Mouse (Mus musculus) limb, embryonic 10.5 days (tissue): ENCODE data around the gene Sipa1l3. TPM values are rescaled to one million over a fixed set of nuclear protein-coding genes. Genes with fewer than 3 reads are reported as not detected.

ENCODE experiments used
- DNase-seq: peaks from one replicate; pipeline ENCODE4 v3.0.0-alpha.2; 2017; ENCODE audit warnings: low spot score
- H3K27ac ChIP-seq: fragments of 300-500 bp; sonication (generic); 2 replicates; pipeline ENCODE4 v1.5.1; 2016; ENCODE audit warnings: mild to moderate bottlenecking
- H3K27me3 ChIP-seq: fragments of 300-500 bp; sonication (generic); 2 replicates; pipeline ENCODE4 v1.6.1; 2016; ENCODE audit warnings: low read depth, mild to moderate bottlenecking; ENCODE audit not compliant: poor library complexity, severe bottlenecking
- H3K36me3 ChIP-seq: fragments of 300-500 bp; sonication (generic); 2 replicates; pipeline ENCODE4 v1.6.1; 2016; ENCODE audit warnings: mild to moderate bottlenecking, moderate library complexity
- H3K4me1 ChIP-seq: fragments of 300-500 bp; sonication (generic); 2 replicates; pipeline ENCODE4 v1.6.1; 2016
- H3K4me3 ChIP-seq: fragments of 300-500 bp; sonication (generic); 2 replicates; pipeline ENCODE4 v1.5.1; 2016; ENCODE audit warnings: mild to moderate bottlenecking, moderate library complexity
- H3K9me3 ChIP-seq: fragments of 300-500 bp; sonication (generic); replicated peaks from 2 replicates; pipeline ENCODE4 v1.6.1; 2016; ENCODE audit warnings: mild to moderate bottlenecking
- WGBS: fragments of 180-500 bp; shearing (Covaris S2); methylation state at CpG from one replicate; pipeline ENCODE4 v1.1.7; 2016; 5-methylcytosine and 5-hydroxymethylcytosine counted together
- polyA plus RNA-seq: library from polyadenylated mRNA; unstranded; fragments of >200 nt; fragmentation: Nextera tagmentation; extraction: Ambion mirVana; gene quantifications from 2 replicates; pipeline ENCODE4 v1.2.1, GENCODE M21; 2016

Sipa1l3 gene
- polyA plus RNA-seq, 1 experiment from 2014 or later, result 12.6 TPM

DNA sequence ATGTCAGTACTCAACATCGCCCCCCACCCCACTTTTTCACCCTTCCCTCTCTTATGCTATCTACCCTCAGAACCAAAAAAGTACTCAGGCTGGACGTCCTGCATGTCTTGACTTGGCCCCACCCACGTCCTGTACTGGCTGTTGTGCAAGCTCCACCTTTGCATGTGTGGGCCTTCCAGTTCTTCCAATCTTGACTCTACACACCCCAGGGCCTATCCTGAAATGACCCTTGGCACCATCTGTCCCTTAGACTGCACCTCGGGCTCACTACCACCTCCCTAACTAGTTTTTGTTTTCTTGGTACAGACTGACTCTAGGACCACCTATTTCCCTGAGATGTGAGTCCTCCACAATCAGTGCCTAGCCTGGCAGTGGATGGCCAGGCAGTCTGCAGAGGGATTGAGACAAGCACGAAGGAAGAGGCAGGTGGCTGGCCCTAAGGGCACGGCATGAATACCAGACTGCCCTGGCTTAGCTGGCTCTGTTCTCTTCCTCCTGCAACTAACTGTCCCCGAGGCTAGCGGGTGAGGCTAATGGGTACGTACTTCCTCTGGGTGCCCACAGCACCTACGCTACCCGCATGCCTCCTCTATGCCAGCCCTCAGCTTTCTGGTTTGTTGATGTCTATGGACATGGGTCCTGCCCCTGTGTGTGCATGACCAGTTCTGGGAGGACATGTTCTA, 71.2 kb downstream of the Sipa1l3 start:
- no peak for DNase-seq
- Histone ChIP-seq H3K4me1 (peaks cover 41% of the 10 kb centered on the region), H3K4me3 (no peak overlapping the region), H3K27ac (no peak overlapping the region; the same call in 1 of the 2 replicates), H3K9me3 (no peaks in the 10 kb centered on the region), H3K27me3 (no peaks in the 10 kb centered on the region), H3K36me3 (no peaks in the 10 kb centered on the region)
- 92% methylated on average over 11 of the region's 11 CpGs for WGBS

DNA sequence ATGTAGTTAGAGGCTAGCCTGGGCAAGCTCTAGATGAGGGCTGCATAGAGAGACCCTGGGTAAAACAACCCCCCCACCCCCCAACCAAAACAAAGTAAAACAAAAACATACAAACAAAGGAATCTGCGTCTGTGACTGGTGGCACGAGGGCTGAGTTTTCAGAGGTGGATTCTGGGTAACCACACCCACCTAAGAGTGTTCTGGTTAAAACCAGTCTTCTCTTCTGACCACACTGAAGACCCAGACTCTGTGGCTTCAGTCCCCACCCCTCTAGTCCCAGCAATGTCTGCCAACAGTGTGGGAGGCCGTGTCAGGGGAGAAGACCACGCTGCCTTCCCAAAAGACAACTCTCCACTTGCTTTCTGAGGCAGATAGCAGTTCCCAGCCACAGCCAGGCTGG, 72.3 kb downstream of the Sipa1l3 start:
- no peak overlapping the region for H3K4me3 ChIP-seq
- DNase-seq, result no peak
- no peak overlapping the region for H3K27ac ChIP-seq
- peaks cover 30% of the 10 kb centered on the region for H3K4me1 ChIP-seq
- WGBS, result 91% methylated on average over 4 of the region's 4 CpGs
- no peaks in the 10 kb centered on the region for H3K36me3 ChIP-seq
- no peaks in the 10 kb centered on the region for H3K27me3 ChIP-seq
- no peaks in the 10 kb centered on the region for H3K9me3 ChIP-seq

DNA sequence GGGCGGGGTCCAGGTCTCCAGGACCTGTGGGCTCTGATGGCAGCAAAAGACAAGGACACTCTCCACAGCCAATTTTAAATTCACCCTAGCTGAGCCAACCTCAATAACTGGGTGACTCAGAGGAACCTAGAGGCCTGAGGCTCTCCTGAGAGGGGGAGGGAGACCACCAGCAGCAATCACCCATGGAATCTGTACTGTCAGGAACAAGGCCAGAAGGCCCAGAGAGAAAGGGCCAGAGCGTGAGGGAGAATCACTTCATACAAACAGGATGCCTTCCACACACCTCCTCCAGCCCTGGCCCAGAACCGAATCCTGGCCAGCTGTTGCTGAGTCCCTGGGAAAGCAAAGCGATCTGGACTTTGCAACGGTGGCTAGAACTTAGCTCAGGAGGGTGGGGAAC, 73.9 kb downstream of the Sipa1l3 start:
- Histone ChIP-seq H3K36me3 (no peaks in the 10 kb centered on the region), H3K4me1 (peaks cover 23% of the 10 kb centered on the region), H3K27ac (no peak overlapping the region), H3K4me3 (no peak overlapping the region), H3K9me3 (no peaks in the 10 kb centered on the region), H3K27me3 (no peaks in the 10 kb centered on the region)
- 70% methylated on average over 5 of the region's 5 CpGs for WGBS
- no peak for DNase-seq

DNA sequence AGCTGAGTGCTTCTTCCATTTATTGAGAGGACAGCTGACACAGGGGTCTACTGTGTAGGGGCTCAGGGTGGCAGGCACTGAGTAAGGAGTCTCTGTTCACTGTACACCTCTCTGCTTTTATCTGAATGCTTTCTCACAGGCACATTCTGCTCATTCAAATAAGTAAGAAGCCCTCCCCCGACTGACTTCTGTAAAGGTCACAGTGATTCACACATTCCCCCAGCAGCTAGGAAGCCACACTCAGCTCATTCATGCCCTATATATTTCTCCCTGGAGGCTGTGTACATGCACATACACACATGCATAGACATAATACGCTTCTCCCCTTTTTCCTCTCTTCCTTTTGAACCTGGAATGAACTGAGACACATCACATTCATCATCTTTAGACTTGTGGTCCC, 74.4 kb downstream of the Sipa1l3 start:
- H3K27ac ChIP-seq, result no peak overlapping the region
- no peaks in the 10 kb centered on the region for H3K27me3 ChIP-seq
- peaks cover 24% of the 10 kb centered on the region for H3K4me1 ChIP-seq
- DNase-seq, result no peak
- no peaks in the 10 kb centered on the region for H3K9me3 ChIP-seq
- H3K4me3 ChIP-seq, result no peak overlapping the region
- 83% methylated on average over 2 of the region's 2 CpGs for WGBS
- no peaks in the 10 kb centered on the region for H3K36me3 ChIP-seq

DNA sequence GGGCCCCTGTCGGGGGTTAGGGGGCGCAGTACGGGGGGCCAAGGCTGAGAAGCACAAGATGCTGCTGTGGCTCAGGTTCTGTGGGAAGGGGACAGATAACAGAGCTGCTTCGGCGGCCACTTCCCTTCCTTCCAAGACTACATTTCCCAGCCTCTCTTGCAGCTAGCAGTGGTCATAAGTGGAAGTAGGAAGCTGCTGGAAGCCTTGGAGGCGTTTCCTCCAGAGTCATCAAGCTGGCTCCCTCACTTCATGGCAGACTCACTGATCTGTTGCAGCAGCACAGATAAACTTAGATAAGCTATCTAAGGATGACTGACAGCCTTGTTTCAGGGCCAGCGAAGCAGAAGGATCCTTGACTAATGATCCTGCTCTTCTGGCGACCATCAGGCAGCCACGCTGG, 76.6 kb downstream of the Sipa1l3 start:
- H3K4me3 ChIP-seq, result no peak overlapping the region
- H3K9me3 ChIP-seq, result no peaks in the 10 kb centered on the region
- DNase-seq, result no peak
- 79% methylated on average over 9 of the region's 9 CpGs for WGBS
- peaks cover 24% of the 10 kb centered on the region; the same call in 1 of the 2 replicates for H3K4me1 ChIP-seq
- H3K36me3 ChIP-seq, result 0 out of 2 replicates have a peak, but pooled peaks cover 3% of the 10 kb centered on the region
- no peaks in the 10 kb centered on the region for H3K27me3 ChIP-seq
- H3K27ac ChIP-seq, result no peak overlapping the region

DNA sequence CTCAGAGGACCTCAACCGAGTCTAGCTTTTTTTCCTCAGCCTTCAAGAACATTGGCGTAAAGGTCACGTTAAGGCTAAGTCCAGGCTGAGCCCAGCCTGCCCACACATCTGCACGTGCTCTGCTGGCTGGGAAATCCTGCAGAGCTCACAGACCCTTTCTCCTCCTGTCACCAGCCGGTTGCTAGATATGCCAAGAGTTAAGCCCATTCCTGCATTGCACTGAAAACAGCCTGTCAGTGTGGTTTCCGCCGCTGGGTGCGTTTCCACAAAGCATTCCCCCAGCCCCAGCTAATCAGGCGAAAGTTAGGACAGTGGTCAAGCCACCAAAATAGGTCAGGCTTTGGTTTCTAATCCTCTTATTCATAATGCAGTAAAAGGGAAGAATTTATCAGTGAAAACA, 77.3 kb downstream of the Sipa1l3 start:
- no peaks in the 10 kb centered on the region for H3K27me3 ChIP-seq
- DNase-seq, result no peak
- no peak overlapping the region for H3K27ac ChIP-seq
- H3K4me1 ChIP-seq, result peaks cover 24% of the 10 kb centered on the region; the same call in 1 of the 2 replicates
- no peaks in the 10 kb centered on the region for H3K9me3 ChIP-seq
- no peak overlapping the region for H3K4me3 ChIP-seq
- WGBS, result 84% methylated on average over 9 of the region's 9 CpGs
- H3K36me3 ChIP-seq, result 0 out of 2 replicates have a peak, but pooled peaks cover 3% of the 10 kb centered on the region

DNA sequence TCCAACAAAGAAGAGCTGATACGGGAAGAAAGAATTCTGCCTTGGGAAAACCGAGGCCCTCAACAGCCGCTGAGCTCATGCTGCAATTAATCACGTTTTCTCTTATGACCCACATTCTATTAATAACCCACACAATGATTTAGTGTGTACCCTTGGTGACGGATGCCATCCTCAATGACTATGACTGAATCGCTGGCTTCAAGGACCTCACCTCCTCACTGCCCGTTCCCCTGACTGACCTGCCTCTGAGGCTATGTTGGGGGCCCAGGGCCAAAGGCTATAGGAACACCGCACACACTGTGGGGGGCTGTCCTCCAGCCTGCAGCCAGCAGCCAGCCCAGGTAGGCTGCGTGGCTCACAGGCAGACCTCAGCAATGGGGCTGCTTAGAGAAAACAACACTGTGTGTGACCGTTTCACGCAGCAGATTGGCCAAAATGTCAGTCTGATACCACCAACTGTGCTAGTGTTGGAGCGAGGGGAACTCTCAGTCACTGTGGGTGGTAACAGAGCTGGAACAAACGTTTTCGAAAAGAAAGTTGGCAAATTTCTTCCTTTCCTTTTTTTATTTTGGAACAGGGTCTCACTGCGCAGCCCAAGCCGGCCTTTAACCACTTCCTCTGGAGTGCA, 79.7 kb downstream of the Sipa1l3 start:
- 90% methylated on average over 16 of the region's 16 CpGs for WGBS
- Histone ChIP-seq H3K9me3 (no peaks in the 10 kb centered on the region), H3K4me1 (peaks cover 12% of the 10 kb centered on the region; the same call in 1 of the 2 replicates), H3K36me3 (0 out of 2 replicates have a peak, but pooled peaks cover 3% of the 10 kb centered on the region), H3K27me3 (no peaks in the 10 kb centered on the region), H3K27ac (no peak overlapping the region), H3K4me3 (no peak overlapping the region)
- DNase-seq, result no peak

DNA sequence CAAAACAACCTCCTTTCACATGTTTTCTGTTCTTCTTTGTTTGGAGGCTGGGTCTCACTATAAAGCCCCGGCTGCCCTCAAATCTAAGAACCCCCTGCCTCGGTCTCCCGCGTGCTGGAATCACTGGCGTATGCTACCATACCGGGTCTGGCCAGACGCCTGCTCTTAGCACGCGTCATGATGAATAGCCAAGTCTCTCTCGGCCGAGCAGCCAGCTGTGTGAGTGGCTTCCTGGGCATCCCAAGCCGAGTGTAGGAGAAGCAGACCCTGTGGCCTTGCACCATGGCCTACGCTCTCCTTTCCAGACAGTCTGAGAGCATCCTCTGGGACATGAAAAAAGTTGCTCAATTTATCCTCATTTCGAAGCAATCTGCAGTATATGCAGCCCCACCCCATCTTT, 80.2 kb downstream of the Sipa1l3 start:
- H3K27ac ChIP-seq, result no peak overlapping the region
- no peak overlapping the region for H3K4me3 ChIP-seq
- no peak for DNase-seq
- 0 out of 2 replicates have a peak, but pooled peaks cover 3% of the 10 kb centered on the region for H3K36me3 ChIP-seq
- no peaks in the 10 kb centered on the region for H3K27me3 ChIP-seq
- H3K9me3 ChIP-seq, result no peaks in the 10 kb centered on the region
- WGBS, result 93% methylated on average over 14 of the region's 14 CpGs
- H3K4me1 ChIP-seq, result peaks cover 17% of the 10 kb centered on the region

DNA sequence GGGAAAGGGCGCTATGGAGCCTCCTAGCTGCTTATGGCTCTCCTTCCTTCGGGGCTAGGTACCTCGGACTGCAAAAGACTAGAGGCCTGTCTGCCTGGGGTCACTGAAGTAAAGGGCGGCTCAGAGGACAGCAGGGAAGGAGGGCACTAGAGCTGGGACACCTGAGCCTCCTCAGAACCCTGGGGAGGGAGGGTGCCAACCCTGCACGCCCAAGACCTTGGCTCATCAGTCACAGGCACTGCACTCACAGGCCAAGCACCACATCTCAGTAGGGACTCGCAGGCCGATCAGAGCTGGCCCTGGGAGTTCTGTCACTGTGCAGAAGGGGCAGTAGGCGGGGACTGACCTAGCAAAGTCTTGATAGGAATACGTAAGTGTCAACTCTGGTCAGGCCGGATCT, 81.4 kb downstream of the Sipa1l3 start:
- no peak for DNase-seq
- Histone ChIP-seq H3K27me3 (no peaks in the 10 kb centered on the region), H3K36me3 (0 out of 2 replicates have a peak, but pooled peaks cover 3% of the 10 kb centered on the region), H3K4me3 (no peak overlapping the region), H3K27ac (peak overlapping the region; percentile 27; the same call in 1 of the 2 replicates), H3K9me3 (no peaks in the 10 kb centered on the region), H3K4me1 (peaks cover 28% of the 10 kb centered on the region)
- 68% methylated on average over 10 of the region's 10 CpGs for WGBS

DNA sequence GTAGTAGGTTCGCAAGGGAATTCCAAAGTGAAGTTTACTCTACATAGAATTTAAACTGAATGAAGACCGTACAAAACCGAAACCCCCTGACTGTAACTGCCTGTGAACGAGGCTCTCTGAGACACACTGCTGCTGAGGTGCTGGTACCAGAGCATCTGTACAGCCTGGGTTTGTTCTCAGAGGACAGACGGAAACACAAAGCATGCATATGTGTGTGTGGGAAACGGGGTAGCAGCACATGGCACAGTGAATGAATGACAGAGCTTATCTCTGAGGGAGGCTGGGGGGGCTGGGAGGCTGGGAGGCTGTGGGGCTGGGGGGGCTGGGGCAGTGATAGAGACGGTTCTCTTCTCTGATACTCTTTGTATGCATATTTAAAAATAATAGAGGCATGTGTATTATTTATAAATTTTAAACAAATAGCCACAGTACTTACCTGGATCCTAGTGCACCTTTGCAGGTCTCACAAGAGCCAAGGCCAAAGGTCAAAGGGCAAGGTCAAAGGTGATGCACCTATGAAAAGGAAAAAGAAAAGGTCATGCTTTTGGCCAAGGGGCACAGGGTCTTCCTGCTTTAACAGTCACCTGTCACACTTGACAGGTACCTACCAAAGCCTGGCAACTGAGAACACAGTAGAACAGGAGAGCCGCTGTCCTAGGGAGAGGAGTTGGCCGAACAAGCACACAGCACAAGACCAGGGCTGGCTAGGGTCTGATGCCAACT, 84.0 kb downstream of the Sipa1l3 start:
- Histone ChIP-seq H3K4me1 (peaks cover 45% of the 10 kb centered on the region), H3K9me3 (no peaks in the 10 kb centered on the region), H3K4me3 (no peak overlapping the region), H3K27ac (no peak overlapping the region), H3K36me3 (0 out of 2 replicates have a peak, but pooled peaks cover 3% of the 10 kb centered on the region), H3K27me3 (no peaks in the 10 kb centered on the region)
- DNase-seq, result no peak
- 90% methylated on average over 9 of the region's 9 CpGs for WGBS

DNA sequence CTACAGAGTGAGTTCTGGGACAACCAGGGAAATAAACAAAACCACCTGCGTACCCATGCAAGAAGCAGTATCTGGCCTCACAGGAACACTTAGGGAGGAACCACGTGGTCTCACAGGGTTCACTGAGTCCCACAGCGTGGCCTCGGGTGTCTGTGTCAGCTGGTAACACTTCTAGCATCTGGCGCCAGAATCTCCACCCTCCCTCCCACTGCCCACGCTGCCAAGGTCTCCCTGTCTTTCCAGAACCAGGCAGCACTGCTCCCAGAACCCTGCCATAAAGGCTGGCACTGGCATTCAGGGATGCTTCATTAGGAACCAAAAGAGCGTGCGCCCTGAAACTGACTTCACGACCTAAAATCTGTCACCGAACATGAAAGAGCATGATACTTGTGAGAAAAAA, 84.7 kb downstream of the Sipa1l3 start:
- WGBS, result 85% methylated on average over 10 of the region's 10 CpGs
- Histone ChIP-seq H3K27me3 (no peaks in the 10 kb centered on the region), H3K4me1 (peaks cover 42% of the 10 kb centered on the region), H3K9me3 (no peaks in the 10 kb centered on the region), H3K4me3 (no peak overlapping the region), H3K36me3 (0 out of 2 replicates have a peak, but pooled peaks cover under 1% of the 10 kb centered on the region), H3K27ac (no peak overlapping the region)
- no peak for DNase-seq

DNA sequence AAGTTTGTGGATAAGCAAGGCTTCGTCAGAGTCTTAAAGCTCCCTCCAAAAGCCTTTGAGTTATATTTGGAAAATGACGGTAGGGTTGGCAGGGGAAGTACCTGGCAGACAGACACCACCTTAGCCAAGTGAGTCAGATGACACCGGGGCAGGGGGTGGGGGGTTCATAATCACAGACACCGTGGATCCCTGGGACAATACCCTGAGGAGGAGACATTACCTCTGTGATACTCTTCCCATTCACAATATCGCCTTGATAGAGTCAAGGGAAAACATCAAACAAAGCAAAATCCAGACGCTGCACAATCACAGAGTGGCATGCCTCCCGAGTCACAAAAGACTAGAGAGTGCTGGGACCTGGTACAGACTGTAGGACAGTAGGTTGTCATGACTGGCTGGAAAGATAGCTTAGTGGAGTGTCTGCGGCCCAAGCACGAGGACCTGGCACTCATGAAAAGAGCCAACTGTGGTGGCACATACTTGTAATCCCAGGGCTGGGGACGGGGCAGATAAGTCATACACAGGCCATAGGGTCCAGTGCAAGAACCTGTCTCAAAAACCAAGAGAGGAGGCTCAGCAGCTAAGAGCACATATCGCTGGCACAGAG, 85.4 kb downstream of the Sipa1l3 start:
- WGBS, result 84% methylated on average over 11 of the region's 11 CpGs
- no peaks in the 10 kb centered on the region for H3K27me3 ChIP-seq
- H3K4me1 ChIP-seq, result peaks cover 41% of the 10 kb centered on the region
- no peaks in the 10 kb centered on the region for H3K36me3 ChIP-seq
- no peak for DNase-seq
- no peak overlapping the region for H3K27ac ChIP-seq
- no peak overlapping the region for H3K4me3 ChIP-seq
- H3K9me3 ChIP-seq, result no peaks in the 10 kb centered on the region
